Mouse (Mus musculus): Measurements from ENCODE around the gene Slc6a1.

DNA sequence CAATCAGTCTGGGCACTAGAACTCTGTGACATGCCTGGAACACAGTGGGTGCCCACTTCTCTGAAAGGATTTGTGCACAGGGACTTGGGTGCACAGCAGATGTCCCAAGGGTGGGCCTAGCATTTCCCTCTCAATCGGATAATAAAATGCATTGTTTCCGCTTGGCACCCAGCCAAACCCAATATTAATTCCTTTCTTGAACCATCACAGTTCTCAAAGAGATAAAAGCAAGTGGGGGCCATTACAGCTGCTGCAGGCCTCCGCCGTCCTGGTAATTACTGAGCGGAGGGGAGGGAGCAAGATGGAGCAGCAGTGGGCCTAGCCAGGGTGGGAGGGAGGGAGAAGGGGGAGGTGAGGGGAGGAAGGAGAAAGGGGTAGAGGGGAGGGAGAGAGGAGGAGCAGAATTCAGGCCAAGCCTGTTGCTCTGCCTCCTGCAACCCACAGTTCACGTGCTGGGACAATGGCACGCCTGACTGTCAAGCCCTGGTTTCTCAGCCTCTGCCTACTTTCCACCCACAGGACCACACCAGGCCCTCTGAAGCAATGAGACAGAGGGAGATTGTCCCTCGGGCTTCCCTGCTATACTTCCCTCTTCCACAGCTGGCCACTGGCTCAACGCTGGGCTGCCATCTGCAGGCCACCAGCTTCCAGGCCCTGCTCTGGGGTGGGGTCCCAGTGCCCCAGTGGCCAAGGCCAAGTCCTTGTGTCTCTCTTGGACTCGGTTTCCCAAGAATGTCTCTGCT lies 15.0 kb downstream of the Slc6a1 start:
- TF ChIP-seq CTCF (IDR thresholded peaks at IDR 0.05; ENCODE audit: extremely low read depth, insufficient read length, insufficient replicate concordance, low read depth, low read length) (no peak), POLR2A (IDR thresholded peaks at IDR 0.05; ENCODE audit: low read depth, low read length) (no peak)

Measured in small intestine, adult 2 months (tissue).